Mouse (Mus musculus): Measurements from ENCODE around the gene Cacna1h. TPM values are rescaled to one million over a fixed set of nuclear protein-coding genes. Genes with fewer than 3 reads are reported as not detected.

Cacna1h gene
- polyA plus RNA-seq (2014; fragmentation: Nextera tagmentation; extraction: Ambion mirVana) = 3.5 and 4.3 TPM in 2 replicates

GRCm38 (mm10) chr17:25433617-25434606 lies at the start of gene Cacna1h:
Gene Cacna1h (minus strand): TSS chr17:25433783.
- DNase-seq (ENCODE audit: low spot score, missing footprints) (peak; percentile 98), ATAC-seq (ENCODE audit: low FRiP score) (peak; percentile 90)
- Histone ChIP-seq H3K9me3 (ENCODE audit: control insufficient read depth, low read length) (no peaks in the 10 kb centered on the region), H3K36me3 (ENCODE audit: control insufficient read depth, insufficient read depth, low read length) (no peaks in the 10 kb centered on the region), H3K9ac (ENCODE audit: low read length) (peak within 1 kb of the TSS; percentile 79), H3K4me3 (ENCODE audit: low read depth, low read length) (peak within 1 kb of the TSS; percentile 66), H3K4me2 (peak within 1 kb of the TSS; percentile 97), H3K4me1 (ENCODE audit: control insufficient read depth, insufficient read depth, low read length) (peaks cover 26% of the 10 kb centered on the region), H3K27me3 (ENCODE audit: control insufficient read depth, insufficient read depth, low read length) (peaks cover 24% of the 10 kb centered on the region), H3K27ac (ENCODE audit: low read depth, low read length) (peak within 1 kb of the TSS; percentile 40)
- WGBS = 1% methylated on average over 71 of the region's 103 CpGs

GRCm38 (mm10) chr17:25482092-25482491 lies 48.5 kb upstream of the Cacna1h start:
- Histone ChIP-seq H3K4me3 (ENCODE audit: low read depth, low read length) (no peak overlapping the region), H3K4me1 (ENCODE audit: control insufficient read depth, insufficient read depth, low read length) (no peaks in the 10 kb centered on the region), H3K36me3 (ENCODE audit: control insufficient read depth, insufficient read depth, low read length) (no peaks in the 10 kb centered on the region), H3K9me3 (ENCODE audit: control insufficient read depth, low read length) (no peaks in the 10 kb centered on the region), H3K27me3 (ENCODE audit: control insufficient read depth, insufficient read depth, low read length) (no peaks in the 10 kb centered on the region), H3K27ac (ENCODE audit: low read depth, low read length) (no peak overlapping the region), H3K9ac (ENCODE audit: low read length) (no peak overlapping the region), H3K4me2 (no peak overlapping the region)
- ATAC-seq (ENCODE audit: low FRiP score) (no peak), DNase-seq (ENCODE audit: low spot score, missing footprints) (no peak)
- 93% methylated on average over 6 of the region's 6 CpGs for WGBS

- DNase-seq (ENCODE audit: low spot score, missing footprints) = no peak
- H3K4me1 ChIP-seq (ENCODE audit: control insufficient read depth, insufficient read depth, low read length) = no peaks in the 10 kb centered on the region
- ATAC-seq (ENCODE audit: low FRiP score) = no peak
- H3K4me3 ChIP-seq (ENCODE audit: low read depth, low read length) = no peak overlapping the region
- H3K27me3 ChIP-seq (ENCODE audit: control insufficient read depth, insufficient read depth, low read length) = no peaks in the 10 kb centered on the region; the same call in 1 of the 2 replicates
- H3K4me2 ChIP-seq = no peak overlapping the region
- no peaks in the 10 kb centered on the region for H3K9me3 ChIP-seq (ENCODE audit: control insufficient read depth, low read length)
- 78% methylated on average over 4 of the region's 4 CpGs for WGBS
- H3K9ac ChIP-seq (ENCODE audit: low read length) = no peak overlapping the region
- H3K27ac ChIP-seq (ENCODE audit: low read depth, low read length) = no peak overlapping the region
- H3K36me3 ChIP-seq (ENCODE audit: control insufficient read depth, insufficient read depth, low read length) = no peaks in the 10 kb centered on the region
Observed at GRCm38 (mm10) chr17:25480820-25481219, 47.2 kb upstream of the Cacna1h start.

- ATAC-seq (ENCODE audit: low FRiP score) = no peak
- no peak overlapping the region for H3K27ac ChIP-seq (ENCODE audit: low read depth, low read length)
- 49% methylated on average over 8 of the region's 8 CpGs for WGBS
- no peak overlapping the region for H3K4me3 ChIP-seq (ENCODE audit: low read depth, low read length)
- H3K9ac ChIP-seq (ENCODE audit: low read length) = no peak overlapping the region
- H3K9me3 ChIP-seq (ENCODE audit: control insufficient read depth, low read length) = no peaks in the 10 kb centered on the region
- no peak for DNase-seq (ENCODE audit: low spot score, missing footprints)
- no peaks in the 10 kb centered on the region for H3K4me1 ChIP-seq (ENCODE audit: control insufficient read depth, insufficient read depth, low read length)
- peaks cover under 1% of the 10 kb centered on the region for H3K27me3 ChIP-seq (ENCODE audit: control insufficient read depth, insufficient read depth, low read length)
- H3K36me3 ChIP-seq (ENCODE audit: control insufficient read depth, insufficient read depth, low read length) = no peaks in the 10 kb centered on the region
- H3K4me2 ChIP-seq = no peak overlapping the region
Observed at GRCm38 (mm10) chr17:25480152-25480551, 46.6 kb upstream of the Cacna1h start.

- Histone ChIP-seq H3K27ac (ENCODE audit: low read depth, low read length) (no peak overlapping the region), H3K27me3 (ENCODE audit: control insufficient read depth, insufficient read depth, low read length) (peaks cover 12% of the 10 kb centered on the region), H3K4me1 (ENCODE audit: control insufficient read depth, insufficient read depth, low read length) (peaks cover 11% of the 10 kb centered on the region), H3K4me2 (no peak overlapping the region), H3K9ac (ENCODE audit: low read length) (no peak overlapping the region), H3K9me3 (ENCODE audit: control insufficient read depth, low read length) (no peaks in the 10 kb centered on the region), H3K36me3 (ENCODE audit: control insufficient read depth, insufficient read depth, low read length) (no peaks in the 10 kb centered on the region), H3K4me3 (ENCODE audit: low read depth, low read length) (no peak overlapping the region)
- WGBS = 44% methylated on average over 19 of the region's 19 CpGs
- ATAC-seq (ENCODE audit: low FRiP score) (no peak), DNase-seq (ENCODE audit: low spot score, missing footprints) (peak; percentile 97)
Observed at GRCm38 (mm10) chr17:25475946-25476744, 42.6 kb upstream of the Cacna1h start.

DNA sequence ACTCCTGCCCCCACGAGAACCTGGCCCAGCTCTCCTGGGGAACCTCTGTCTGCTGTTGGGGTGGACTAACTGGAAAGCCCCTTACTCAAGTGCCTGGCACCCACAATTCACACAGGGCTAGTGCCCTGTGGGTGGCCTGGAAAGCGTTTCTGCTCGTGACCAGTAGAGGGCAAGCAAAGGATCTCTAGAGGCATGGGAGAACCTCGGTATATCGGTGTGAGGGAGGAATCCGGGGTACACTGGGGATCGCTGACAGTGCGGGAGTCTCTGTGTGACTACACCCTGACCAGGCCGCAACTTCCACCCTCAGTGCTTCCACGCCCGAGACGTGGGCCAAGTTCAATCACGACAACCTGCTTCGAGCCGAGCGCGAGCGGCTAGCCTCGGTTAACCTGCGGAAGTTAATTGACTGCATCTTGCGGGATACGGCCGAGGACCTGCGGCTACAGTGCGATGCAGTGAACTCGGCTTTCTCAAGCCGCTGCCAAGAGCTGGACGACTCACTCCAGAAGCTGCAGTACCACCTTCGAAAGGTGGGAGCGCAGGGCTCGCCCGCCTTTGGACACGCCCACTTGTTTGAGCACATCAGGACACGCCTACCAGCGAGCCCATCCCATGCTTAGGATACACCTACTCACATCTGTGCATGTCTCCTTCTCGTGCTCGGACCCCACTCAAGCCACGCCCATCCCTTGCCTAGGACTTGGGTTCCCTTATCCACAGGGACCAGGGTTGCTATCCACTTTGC lies 40.9 kb upstream of the Cacna1h start:
- Histone ChIP-seq H3K9me3 (ENCODE audit: control insufficient read depth, low read length) (no peaks in the 10 kb centered on the region), H3K4me3 (ENCODE audit: low read depth, low read length) (peak overlapping the region; percentile 29), H3K27ac (ENCODE audit: low read depth, low read length) (no peak overlapping the region), H3K36me3 (ENCODE audit: control insufficient read depth, insufficient read depth, low read length) (no peaks in the 10 kb centered on the region), H3K9ac (ENCODE audit: low read length) (peak overlapping the region; percentile 42), H3K4me1 (ENCODE audit: control insufficient read depth, insufficient read depth, low read length) (peaks cover 11% of the 10 kb centered on the region), H3K4me2 (peak overlapping the region; percentile 68), H3K27me3 (ENCODE audit: control insufficient read depth, insufficient read depth, low read length) (peaks cover 12% of the 10 kb centered on the region)
- DNase-seq (ENCODE audit: low spot score, missing footprints) = peak; percentile 97
- ATAC-seq (ENCODE audit: low FRiP score) = peak; percentile 60; the same call in 1 of the 2 replicates
- 3% methylated on average over 38 of the region's 38 CpGs for WGBS

DNA sequence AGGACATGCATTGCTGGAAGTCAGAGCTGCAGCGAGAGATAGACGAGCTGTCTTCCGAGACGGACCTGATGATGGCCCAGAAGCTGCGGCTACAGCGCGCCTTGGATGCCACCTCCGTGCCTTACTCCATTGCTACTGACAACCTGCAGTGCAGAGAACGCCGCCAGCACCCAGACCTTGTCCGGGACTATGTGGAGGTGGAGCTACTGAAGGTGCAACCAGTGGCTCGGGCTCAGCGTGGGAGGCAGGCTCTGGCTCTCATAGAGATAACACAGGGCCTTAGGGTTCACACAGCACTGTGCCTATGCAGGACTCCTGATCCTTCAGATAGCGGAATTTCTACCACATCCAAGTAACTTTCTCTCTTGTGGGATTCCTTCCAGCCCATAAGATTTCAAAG lies 38.5 kb upstream of the Cacna1h start:
- 54% methylated on average over 14 of the region's 14 CpGs for WGBS
- peaks cover 12% of the 10 kb centered on the region for H3K27me3 ChIP-seq (ENCODE audit: control insufficient read depth, insufficient read depth, low read length)
- H3K4me2 ChIP-seq = no peak overlapping the region
- no peak overlapping the region for H3K27ac ChIP-seq (ENCODE audit: low read depth, low read length)
- H3K9ac ChIP-seq (ENCODE audit: low read length) = no peak overlapping the region
- H3K4me1 ChIP-seq (ENCODE audit: control insufficient read depth, insufficient read depth, low read length) = peaks cover 11% of the 10 kb centered on the region
- no peaks in the 10 kb centered on the region for H3K9me3 ChIP-seq (ENCODE audit: control insufficient read depth, low read length)
- no peak for ATAC-seq (ENCODE audit: low FRiP score)
- H3K36me3 ChIP-seq (ENCODE audit: control insufficient read depth, insufficient read depth, low read length) = no peaks in the 10 kb centered on the region
- DNase-seq (ENCODE audit: low spot score, missing footprints) = no peak
- H3K4me3 ChIP-seq (ENCODE audit: low read depth, low read length) = no peak overlapping the region

DNA sequence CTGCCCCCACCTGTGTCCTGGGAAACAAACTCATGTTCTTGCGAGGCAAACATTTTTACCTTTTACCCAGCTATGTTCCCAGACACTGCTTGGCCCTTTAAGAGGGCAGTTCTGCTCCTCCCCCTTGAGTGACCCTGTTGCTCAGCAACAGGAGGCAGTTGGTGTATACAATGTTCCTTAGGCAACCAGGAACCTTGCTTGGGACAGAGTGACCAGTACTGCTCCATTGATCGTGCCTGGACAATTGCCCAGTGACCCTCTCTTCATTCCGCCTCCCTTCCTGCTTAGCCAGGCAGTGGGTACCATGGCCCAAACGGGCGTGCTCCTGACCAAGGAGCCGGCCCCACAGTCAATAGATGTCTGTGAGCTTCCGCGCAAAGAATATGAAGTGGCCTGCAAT lies 37.8 kb upstream of the Cacna1h start:
- H3K4me2 ChIP-seq = no peak overlapping the region
- DNase-seq (ENCODE audit: low spot score, missing footprints) = no peak
- 37% methylated on average over 8 of the region's 8 CpGs for WGBS

More for the DNA sequence above, 37.8 kb upstream of the Cacna1h start:
- Histone ChIP-seq H3K36me3 (ENCODE audit: control insufficient read depth, insufficient read depth, low read length) (no peaks in the 10 kb centered on the region), H3K4me3 (ENCODE audit: low read depth, low read length) (no peak overlapping the region), H3K27me3 (ENCODE audit: control insufficient read depth, insufficient read depth, low read length) (peaks cover 12% of the 10 kb centered on the region), H3K4me1 (ENCODE audit: control insufficient read depth, insufficient read depth, low read length) (peaks cover 11% of the 10 kb centered on the region), H3K9me3 (ENCODE audit: control insufficient read depth, low read length) (no peaks in the 10 kb centered on the region), H3K27ac (ENCODE audit: low read depth, low read length) (no peak overlapping the region), H3K9ac (ENCODE audit: low read length) (peak overlapping the region; percentile 5; the same call in 1 of the 2 replicates)
- ATAC-seq (ENCODE audit: low FRiP score) = 0 out of 2 replicates have a peak, but pooled peaks have one; percentile 49
